Mouse (Mus musculus): Measurements from ENCODE around the gene Spon2. TPM values are rescaled to one million over a fixed set of nuclear protein-coding genes. Genes with fewer than 3 reads are reported as not detected.

Gene Spon2
- 2.8 TPM in 2 replicates for polyA plus RNA-seq (2016; fragmentation: Nextera tagmentation; extraction: Ambion mirVana)

- Histone ChIP-seq H3K27ac (peak within 1 kb of the TSS; percentile 73), H3K36me3 (no peaks in the 10 kb centered on the region), H3K9me3 (replicated peaks) (no peaks in the 10 kb centered on the region), H3K4me3 (no peak within 1 kb of the TSS), H3K27me3 (ENCODE audit: low read depth, poor library complexity, severe bottlenecking) (no peaks in the 10 kb centered on the region), H3K4me1 (peaks cover 46% of the 10 kb centered on the region)
- DNase-seq (ENCODE audit: low spot score), result no peak
- WGBS, result 27% methylated on average over 5 of the region's 5 CpGs
Measured at GRCm38 (mm10) chr5:33218081-33218480, at the start of gene Spon2. Spon2 (minus strand) TSS chr5:33218455.

DNA sequence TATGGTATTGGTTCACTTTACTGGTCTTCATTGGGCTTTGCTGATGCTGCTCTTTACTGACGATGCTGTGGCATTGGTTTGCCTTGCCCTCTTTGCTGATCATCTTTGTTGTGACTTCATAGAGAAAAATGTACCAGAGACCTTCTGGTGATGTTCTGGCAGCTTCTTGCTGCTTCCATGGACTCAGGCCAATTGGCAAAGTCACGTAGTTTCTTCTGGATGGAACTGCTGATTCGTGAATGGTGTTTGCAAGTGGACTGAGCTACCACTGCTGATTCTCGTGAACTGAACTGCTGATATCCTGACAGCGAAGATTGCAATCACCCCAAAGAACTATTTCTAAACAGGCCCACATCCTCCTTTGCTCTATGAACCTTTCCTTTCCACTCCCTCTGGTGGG lies 36.2 kb upstream of the Spon2 start:
- Histone ChIP-seq H3K27me3 (ENCODE audit: low read depth, poor library complexity, severe bottlenecking) (no peaks in the 10 kb centered on the region), H3K36me3 (peaks cover 100% of the 10 kb centered on the region), H3K27ac (no peak overlapping the region), H3K9me3 (replicated peaks) (no peaks in the 10 kb centered on the region), H3K4me3 (no peak overlapping the region), H3K4me1 (no peaks in the 10 kb centered on the region)
- 92% methylated on average over 5 of the region's 5 CpGs for WGBS
- no peak for DNase-seq (ENCODE audit: low spot score)

- H3K27ac ChIP-seq, result no peak overlapping the region
- peaks cover 96% of the 10 kb centered on the region for H3K36me3 ChIP-seq
- 86% methylated on average over 12 of the region's 12 CpGs for WGBS
- H3K9me3 ChIP-seq (replicated peaks), result no peaks in the 10 kb centered on the region
- H3K4me3 ChIP-seq, result no peak overlapping the region
- H3K4me1 ChIP-seq, result no peaks in the 10 kb centered on the region
- H3K27me3 ChIP-seq (ENCODE audit: low read depth, poor library complexity, severe bottlenecking), result no peaks in the 10 kb centered on the region
- no peak for DNase-seq (ENCODE audit: low spot score)
Measured at GRCm38 (mm10) chr5:33248186-33248585, 29.9 kb upstream of the Spon2 start.

DNA sequence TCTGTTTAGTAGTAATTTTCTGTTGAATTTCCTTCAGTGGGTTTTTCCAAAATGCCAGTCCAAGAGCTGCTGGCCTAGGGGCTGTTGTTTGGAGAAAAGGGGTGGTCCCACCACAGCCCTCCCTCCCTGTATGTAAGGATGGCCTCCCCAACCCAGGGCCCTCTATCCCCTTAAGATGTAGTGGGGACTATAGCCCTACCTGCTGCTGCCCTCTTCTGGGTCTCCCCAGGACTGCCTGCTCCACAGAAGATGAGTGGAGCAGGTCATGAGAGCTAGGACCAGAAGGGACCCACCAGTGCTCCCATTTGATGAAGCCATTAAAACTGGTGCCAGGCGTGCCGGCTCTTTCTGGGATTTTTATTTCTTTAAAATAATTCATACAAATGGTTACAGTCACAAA lies 29.1 kb upstream of the Spon2 start:
- 92% methylated on average over 2 of the region's 2 CpGs for WGBS
- H3K36me3 ChIP-seq, result peaks cover 96% of the 10 kb centered on the region
- no peak overlapping the region for H3K4me3 ChIP-seq
- H3K4me1 ChIP-seq, result no peaks in the 10 kb centered on the region
- no peaks in the 10 kb centered on the region for H3K9me3 ChIP-seq (replicated peaks)
- H3K27ac ChIP-seq, result no peak overlapping the region
- DNase-seq (ENCODE audit: low spot score), result no peak
- no peaks in the 10 kb centered on the region for H3K27me3 ChIP-seq (ENCODE audit: low read depth, poor library complexity, severe bottlenecking)

DNA sequence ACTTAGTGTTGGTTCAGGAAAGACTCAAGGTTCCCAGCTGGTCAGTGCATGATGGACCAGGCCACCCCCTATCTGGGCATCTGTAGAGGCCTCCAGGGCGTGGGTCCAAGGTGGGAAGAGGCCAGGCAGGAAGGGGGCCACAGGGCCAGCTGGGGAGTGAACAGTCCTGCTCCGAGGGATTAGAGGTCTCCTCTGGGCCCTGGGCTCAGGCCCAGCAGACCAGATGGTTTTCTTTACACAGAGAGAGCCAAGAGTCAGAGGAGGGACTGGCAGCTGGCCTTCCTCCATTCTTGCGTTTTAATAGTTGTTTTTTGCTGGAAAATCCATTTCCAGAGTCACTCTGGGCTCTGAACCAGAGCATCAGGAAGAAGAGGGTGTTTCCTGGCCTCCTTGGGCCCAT lies 27.4 kb upstream of the Spon2 start:
- no peak for DNase-seq (ENCODE audit: low spot score)
- H3K27me3 ChIP-seq (ENCODE audit: low read depth, poor library complexity, severe bottlenecking), result no peaks in the 10 kb centered on the region
- no peak overlapping the region for H3K4me3 ChIP-seq
- H3K9me3 ChIP-seq (replicated peaks), result no peaks in the 10 kb centered on the region
- H3K4me1 ChIP-seq, result no peaks in the 10 kb centered on the region
- 90% methylated on average over 3 of the region's 3 CpGs for WGBS
- H3K27ac ChIP-seq, result no peak overlapping the region
- peaks cover 91% of the 10 kb centered on the region for H3K36me3 ChIP-seq

GRCm38 (mm10) chr5:33244377-33244920 lies 26.2 kb upstream of the Spon2 start:
- Histone ChIP-seq H3K4me1 (peaks cover 2% of the 10 kb centered on the region; the same call in 1 of the 2 replicates), H3K36me3 (peaks cover 79% of the 10 kb centered on the region), H3K27ac (no peak overlapping the region), H3K27me3 (ENCODE audit: low read depth, poor library complexity, severe bottlenecking) (no peaks in the 10 kb centered on the region), H3K9me3 (replicated peaks) (no peaks in the 10 kb centered on the region), H3K4me3 (no peak overlapping the region)
- WGBS, result 60% methylated on average over 5 of the region's 5 CpGs
- no peak for DNase-seq (ENCODE audit: low spot score)

GRCm38 (mm10) chr5:33239934-33240333 lies 21.7 kb upstream of the Spon2 start:
- no peak overlapping the region for H3K4me3 ChIP-seq
- H3K27ac ChIP-seq, result no peak overlapping the region
- WGBS, result 65% methylated on average over 3 of the region's 3 CpGs
- DNase-seq (ENCODE audit: low spot score), result no peak
- peaks cover 20% of the 10 kb centered on the region for H3K4me1 ChIP-seq
- H3K9me3 ChIP-seq (replicated peaks), result no peaks in the 10 kb centered on the region
- H3K36me3 ChIP-seq, result peaks cover 37% of the 10 kb centered on the region
- H3K27me3 ChIP-seq (ENCODE audit: low read depth, poor library complexity, severe bottlenecking), result no peaks in the 10 kb centered on the region

DNA sequence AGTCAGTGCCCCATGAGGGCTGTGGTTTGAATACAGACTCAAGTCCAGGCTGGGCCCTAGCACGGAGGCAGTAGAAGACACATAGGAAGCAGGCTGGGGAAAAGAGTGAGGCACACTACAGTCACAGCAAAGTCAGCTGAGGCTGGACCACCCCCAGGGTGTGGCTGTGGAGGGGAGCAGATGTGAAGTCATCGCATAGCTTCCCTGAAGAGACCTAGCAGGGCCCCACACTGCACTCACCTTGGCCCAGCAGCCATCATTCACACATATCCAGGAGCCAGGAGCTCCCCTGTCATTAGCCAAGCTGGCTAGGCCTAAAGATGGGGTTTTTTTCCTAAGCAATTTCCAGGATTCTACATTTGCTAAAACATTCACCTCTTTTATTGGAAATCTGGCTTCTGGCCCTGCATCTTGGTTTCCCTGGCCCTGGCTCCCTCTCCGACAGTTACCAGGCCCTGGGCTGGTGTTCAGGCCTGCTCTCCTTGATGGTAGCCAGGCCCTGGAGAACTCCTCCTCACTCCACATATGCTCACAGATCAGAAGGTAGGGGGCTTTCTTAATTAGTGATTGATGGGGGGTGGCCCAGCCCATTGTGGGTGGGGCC lies 21.0 kb upstream of the Spon2 start:
- H3K9me3 ChIP-seq (replicated peaks), result no peaks in the 10 kb centered on the region
- WGBS, result 54% methylated on average over 3 of the region's 3 CpGs
- peaks cover 30% of the 10 kb centered on the region for H3K36me3 ChIP-seq
- no peak for DNase-seq (ENCODE audit: low spot score)
- H3K27ac ChIP-seq, result 0 out of 2 replicates have a peak overlapping the region, but pooled peaks have one; percentile 16
- H3K4me1 ChIP-seq, result peaks cover 27% of the 10 kb centered on the region
- no peak overlapping the region for H3K4me3 ChIP-seq
- no peaks in the 10 kb centered on the region for H3K27me3 ChIP-seq (ENCODE audit: low read depth, poor library complexity, severe bottlenecking)

DNA sequence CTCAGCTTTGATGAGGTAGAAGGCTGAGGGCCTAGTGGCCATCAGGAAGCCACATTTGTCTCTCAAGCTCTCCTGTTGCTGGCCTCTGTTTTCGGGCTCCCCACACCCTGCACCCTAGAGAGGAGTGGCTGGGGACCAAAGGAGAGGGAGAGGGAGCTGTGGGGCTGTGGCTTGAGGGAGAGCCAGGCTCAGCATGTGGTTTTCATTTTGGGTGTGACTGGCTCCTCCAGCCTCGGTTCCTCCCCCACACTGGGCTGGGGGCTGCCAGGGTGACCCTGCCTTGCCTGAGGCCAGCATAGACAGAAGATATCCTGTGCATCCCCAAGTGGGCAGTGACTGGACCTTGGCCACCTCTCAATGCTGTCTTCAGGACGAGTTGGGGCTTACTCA lies 20.0 kb upstream of the Spon2 start:
- Histone ChIP-seq H3K27me3 (ENCODE audit: low read depth, poor library complexity, severe bottlenecking) (no peaks in the 10 kb centered on the region), H3K9me3 (replicated peaks) (no peaks in the 10 kb centered on the region), H3K27ac (peak overlapping the region; percentile 15), H3K4me3 (no peak overlapping the region), H3K4me1 (peaks cover 28% of the 10 kb centered on the region), H3K36me3 (peaks cover 21% of the 10 kb centered on the region)
- 61% methylated on average over 3 of the region's 3 CpGs for WGBS
- no peak for DNase-seq (ENCODE audit: low spot score)

DNA sequence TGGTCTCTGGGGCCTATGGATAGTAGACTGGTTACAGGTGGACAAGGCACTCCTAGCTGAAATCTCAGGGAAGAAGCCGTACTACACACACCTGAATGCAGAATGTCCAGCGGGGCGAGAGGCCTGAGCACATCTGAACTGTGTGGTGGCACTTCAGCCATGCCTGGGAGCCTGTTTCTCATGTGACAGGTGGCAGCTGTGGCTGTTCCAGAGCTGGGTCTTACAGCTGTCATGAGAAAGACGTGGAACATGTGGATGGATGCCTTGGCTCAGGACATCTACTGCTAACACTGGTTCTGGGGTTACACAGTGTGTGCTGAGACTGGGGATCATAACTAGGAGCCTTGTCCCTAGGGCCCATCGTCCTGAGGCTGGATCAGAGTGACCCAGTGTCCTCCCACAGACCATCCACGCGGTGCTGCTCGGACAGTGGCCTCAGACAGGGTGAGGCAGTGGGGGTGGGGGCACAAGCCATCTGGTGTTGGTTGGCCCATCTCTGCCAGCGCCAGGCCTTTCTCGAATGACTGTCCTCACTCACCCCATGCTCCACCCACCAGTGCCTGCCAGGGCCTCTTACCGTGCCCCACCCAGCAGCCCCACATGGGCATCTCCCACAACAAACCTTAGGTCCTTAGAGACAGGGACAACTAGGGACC lies 19.5 kb upstream of the Spon2 start:
- H3K4me3 ChIP-seq, result no peak overlapping the region
- peaks cover 15% of the 10 kb centered on the region for H3K36me3 ChIP-seq
- 88% methylated on average over 11 of the region's 11 CpGs for WGBS
- H3K27ac ChIP-seq, result peak overlapping the region; percentile 15; the same call in 1 of the 2 replicates
- no peaks in the 10 kb centered on the region for H3K27me3 ChIP-seq (ENCODE audit: low read depth, poor library complexity, severe bottlenecking)
- no peak for DNase-seq (ENCODE audit: low spot score)
- no peaks in the 10 kb centered on the region for H3K9me3 ChIP-seq (replicated peaks)
- peaks cover 28% of the 10 kb centered on the region for H3K4me1 ChIP-seq

- DNase-seq (ENCODE audit: low spot score), result no peak
- H3K27me3 ChIP-seq (ENCODE audit: low read depth, poor library complexity, severe bottlenecking), result no peaks in the 10 kb centered on the region
- no peaks in the 10 kb centered on the region for H3K36me3 ChIP-seq
- no peaks in the 10 kb centered on the region for H3K9me3 ChIP-seq (replicated peaks)
- peaks cover 27% of the 10 kb centered on the region for H3K4me1 ChIP-seq
- 0 out of 2 replicates have a peak overlapping the region, but pooled peaks have one; percentile 25 for H3K27ac ChIP-seq
- no peak overlapping the region for H3K4me3 ChIP-seq
- 57% methylated on average over 13 of the region's 13 CpGs for WGBS
Measured at GRCm38 (mm10) chr5:33234391-33235031, 16.3 kb upstream of the Spon2 start.

GRCm38 (mm10) chr5:33232791-33233190 lies 14.5 kb upstream of the Spon2 start:
- H3K4me1 ChIP-seq, result peaks cover 11% of the 10 kb centered on the region
- no peak for DNase-seq (ENCODE audit: low spot score)
- H3K27me3 ChIP-seq (ENCODE audit: low read depth, poor library complexity, severe bottlenecking), result no peaks in the 10 kb centered on the region
- H3K9me3 ChIP-seq (replicated peaks), result no peaks in the 10 kb centered on the region
- no peak overlapping the region for H3K27ac ChIP-seq
- no peaks in the 10 kb centered on the region for H3K36me3 ChIP-seq
- WGBS, result 78% methylated on average over 5 of the region's 5 CpGs
- H3K4me3 ChIP-seq, result no peak overlapping the region

- WGBS, result 75% methylated on average over 5 of the region's 5 CpGs
- no peak overlapping the region for H3K4me3 ChIP-seq
- peaks cover 9% of the 10 kb centered on the region for H3K4me1 ChIP-seq
- no peaks in the 10 kb centered on the region for H3K36me3 ChIP-seq
- DNase-seq (ENCODE audit: low spot score), result no peak
- no peaks in the 10 kb centered on the region for H3K27me3 ChIP-seq (ENCODE audit: low read depth, poor library complexity, severe bottlenecking)
- H3K9me3 ChIP-seq (replicated peaks), result no peaks in the 10 kb centered on the region
- H3K27ac ChIP-seq, result no peak overlapping the region
Measured at GRCm38 (mm10) chr5:33230285-33230684, 12.0 kb upstream of the Spon2 start.
